Mouse (Mus musculus) midbrain, embryonic 16.5 days (tissue): ENCODE measurements around the gene Otx1. TPM values are rescaled to one million over a fixed set of nuclear protein-coding genes. Genes with fewer than 3 reads are reported as not detected.

ENCODE experiments used
- ATAC-seq: fragments of 200-750 bp; cut with Nextera tagmentation; 2 replicates; pipeline ENCODE4 v1.8.0; 2017; ENCODE audit warnings: moderate TSS enrichment
- H3K27ac ChIP-seq: fragments of 300-500 bp; sonication (generic); 2 replicates; pipeline ENCODE4 v1.5.1; 2014; ENCODE audit warnings: mild to moderate bottlenecking, low read length, mixed read lengths
- H3K27me3 ChIP-seq: fragments of 300-500 bp; sonication (generic); 2 replicates; pipeline ENCODE4 v1.6.1; 2014; ENCODE audit warnings: low read depth, low read length, mixed read lengths; ENCODE audit not compliant: control insufficient read depth, insufficient read depth
- H3K36me3 ChIP-seq: fragments of 300-500 bp; sonication (generic); 2 replicates; pipeline ENCODE4 v1.6.1; 2014; ENCODE audit warnings: mild to moderate bottlenecking, low read length, moderate library complexity, mixed read lengths; ENCODE audit not compliant: control insufficient read depth, insufficient read depth
- H3K4me1 ChIP-seq: fragments of 300-500 bp; sonication (generic); 2 replicates; pipeline ENCODE4 v1.6.1; 2014; ENCODE audit warnings: mild to moderate bottlenecking, low read length, mixed read lengths; ENCODE audit not compliant: control insufficient read depth, insufficient read depth
- H3K4me2 ChIP-seq: fragments of 300-500 bp; sonication (generic); 2 replicates; pipeline ENCODE4 v1.6.1; 2014; ENCODE audit warnings: mild to moderate bottlenecking, low read length, mixed read lengths
- H3K4me3 ChIP-seq: fragments of 300-500 bp; sonication (generic); 2 replicates; pipeline ENCODE4 v1.5.1; 2014; ENCODE audit warnings: low read depth, mild to moderate bottlenecking, low read length, moderate library complexity, mixed read lengths
- H3K9ac ChIP-seq: fragments of 300-500 bp; sonication (generic); 2 replicates; pipeline ENCODE4 v1.6.1; 2014; ENCODE audit warnings: low read depth, low read length, mixed read lengths
- H3K9me3 ChIP-seq: fragments of 300-500 bp; sonication (generic); replicated peaks from 2 replicates; pipeline ENCODE4 v1.6.1; 2014; ENCODE audit warnings: mild to moderate bottlenecking, low read length, mixed read lengths; ENCODE audit not compliant: control insufficient read depth, poor library complexity, severe bottlenecking
- WGBS: fragments of 180-500 bp; shearing (Covaris S2); extraction: QIAGEN DNeasy Blood & Tissue Kit; methylation state at CpG from one replicate; pipeline ENCODE4 v1.1.7; 2014; 5-methylcytosine and 5-hydroxymethylcytosine counted together
- polyA plus RNA-seq: library from polyadenylated mRNA; unstranded; fragments of >200 nt; fragmentation: Nextera tagmentation; extraction: Ambion mirVana; gene quantifications from 2 replicates; pipeline ENCODE4 v1.2.1, GENCODE M21; 2015

Gene Otx1
- polyA plus RNA-seq, 1 experiment from 2014 or later, result 9.8 TPM

DNA sequence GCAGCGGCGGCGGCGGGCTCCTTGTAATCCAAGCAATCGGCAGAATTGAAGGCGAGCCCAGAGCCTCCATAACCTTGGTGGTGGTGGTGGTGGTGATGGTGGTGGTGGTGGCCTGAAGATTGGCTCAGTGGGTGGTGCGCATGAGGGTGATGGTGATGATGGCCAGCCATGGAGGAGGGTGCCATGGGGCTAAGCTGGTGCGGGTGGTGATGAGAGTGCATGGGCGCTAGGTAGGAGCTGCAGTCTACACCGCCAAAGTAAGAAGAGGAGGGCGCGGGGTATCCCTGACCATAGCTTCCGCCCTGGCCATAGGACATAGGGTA is 6.4 kb downstream of the Otx1 start:
- Histone ChIP-seq H3K9ac (peak overlapping the region; percentile 59), H3K4me3 (peak overlapping the region; percentile 38), H3K27me3 (peaks cover 21% of the 10 kb centered on the region), H3K36me3 (no peaks in the 10 kb centered on the region), H3K4me1 (peaks cover 13% of the 10 kb centered on the region), H3K9me3 (no peaks in the 10 kb centered on the region), H3K4me2 (peak overlapping the region; percentile 63), H3K27ac (peak overlapping the region; percentile 53)
- WGBS, result 15% methylated on average over 13 of the region's 13 CpGs
- peak; percentile 17; the same call in 1 of the 2 replicates for ATAC-seq

DNA sequence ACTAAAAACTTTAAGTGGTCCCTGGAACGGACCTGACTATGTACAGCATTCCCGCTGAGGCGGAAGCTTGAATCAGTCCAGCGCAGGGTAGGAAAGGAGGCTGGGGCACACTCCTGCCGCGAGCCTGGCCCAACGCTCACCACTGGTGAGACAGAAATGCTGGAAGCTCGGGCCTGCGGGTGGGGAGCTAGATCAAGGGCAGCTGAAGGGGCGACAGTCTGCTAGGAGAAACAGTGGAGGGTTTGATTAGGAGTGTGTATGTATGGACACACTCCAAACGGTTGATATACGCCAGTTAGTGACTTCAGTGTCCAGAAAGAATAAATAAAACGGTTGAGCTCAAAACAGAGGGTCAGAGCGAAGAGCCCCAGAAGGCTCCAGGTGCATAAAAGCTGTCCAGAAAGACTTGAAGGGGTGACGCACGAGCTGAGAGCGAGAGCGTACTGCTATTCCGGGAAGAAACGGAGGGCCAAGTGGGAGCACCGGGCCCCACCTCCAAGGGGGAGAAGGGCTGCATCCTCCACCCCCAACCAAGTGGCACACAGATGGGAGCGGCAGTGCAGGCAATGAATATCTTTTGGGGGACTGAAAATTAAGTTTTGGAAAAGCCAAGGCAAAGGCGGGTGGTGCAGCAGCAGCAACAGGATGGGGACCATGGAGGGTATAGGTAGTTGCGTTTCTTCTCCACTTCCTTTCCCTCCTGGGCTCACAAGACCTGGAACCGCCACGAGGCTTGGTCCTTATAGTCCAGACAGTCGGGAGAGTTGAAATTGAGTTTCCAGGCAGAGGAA is 7.0 kb downstream of the Otx1 start:
- Histone ChIP-seq H3K4me3 (peak overlapping the region; percentile 38), H3K9ac (peak overlapping the region; percentile 59), H3K36me3 (no peaks in the 10 kb centered on the region), H3K27ac (peak overlapping the region; percentile 5; the same call in 1 of the 2 replicates), H3K27me3 (peaks cover 21% of the 10 kb centered on the region), H3K9me3 (no peaks in the 10 kb centered on the region), H3K4me1 (peaks cover 13% of the 10 kb centered on the region), H3K4me2 (peak overlapping the region; percentile 63)
- WGBS, result 14% methylated on average over 27 of the region's 27 CpGs
- no peak for ATAC-seq

DNA sequence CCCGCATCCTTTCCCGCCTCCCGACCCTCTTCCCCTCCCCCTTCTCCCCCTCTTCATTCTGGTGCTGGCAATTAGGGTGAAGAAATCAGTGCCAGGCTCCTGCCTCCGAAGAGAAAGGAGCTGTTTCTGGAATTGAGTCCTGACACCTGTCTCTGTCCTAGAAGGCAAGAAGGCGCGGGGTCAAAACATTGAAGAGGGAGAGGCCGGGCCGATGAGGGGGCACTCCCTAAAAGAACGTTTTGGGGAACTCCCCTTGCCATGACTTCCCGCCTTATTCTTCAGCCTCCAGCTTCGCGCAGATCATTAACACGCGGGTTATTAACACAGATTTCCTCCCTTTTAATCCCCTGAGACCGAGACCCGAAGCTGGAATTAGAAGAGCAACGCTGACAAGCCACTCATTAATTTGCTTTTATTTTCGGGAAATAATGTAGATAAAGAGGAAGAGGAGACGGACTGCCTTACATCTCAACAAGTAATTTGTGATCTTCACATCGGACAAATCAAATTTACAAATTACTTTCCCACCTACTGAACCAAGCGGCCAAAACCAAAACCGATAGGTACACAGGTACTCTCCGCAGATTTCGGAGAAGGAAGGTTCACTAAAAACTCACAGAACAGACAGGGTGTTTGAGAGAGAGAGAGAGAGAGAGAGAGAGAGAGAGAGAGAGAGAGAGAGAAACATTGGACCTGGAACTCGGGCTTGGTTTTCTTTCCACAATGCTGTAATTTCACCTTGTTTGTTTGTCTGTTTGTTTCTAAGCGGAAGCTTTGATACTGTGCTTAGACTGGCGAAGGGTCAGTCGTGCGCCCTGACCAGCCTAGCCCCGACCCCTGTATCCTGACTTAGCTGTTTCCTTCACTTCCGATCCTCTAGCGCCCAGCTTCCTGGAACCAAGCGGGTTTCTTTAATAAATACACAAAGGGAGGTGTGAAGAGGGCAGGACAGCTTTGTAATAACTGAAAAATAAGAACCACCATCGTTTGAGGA is 8.0 kb downstream of the Otx1 start:
- peaks cover 23% of the 10 kb centered on the region for H3K27me3 ChIP-seq
- H3K4me1 ChIP-seq, result peaks cover 13% of the 10 kb centered on the region
- no peak for ATAC-seq
- WGBS, result 9% methylated on average over 34 of the region's 34 CpGs
- peak overlapping the region; percentile 72; the same call in 1 of the 2 replicates for H3K27ac ChIP-seq
- H3K4me2 ChIP-seq, result peak overlapping the region; percentile 42
- 0 out of 2 replicates have a peak overlapping the region, but pooled peaks have one; percentile 50 for H3K9ac ChIP-seq
- H3K4me3 ChIP-seq, result peak overlapping the region; percentile 3; the same call in 1 of the 2 replicates
- H3K36me3 ChIP-seq, result no peaks in the 10 kb centered on the region
- no peaks in the 10 kb centered on the region for H3K9me3 ChIP-seq

DNA sequence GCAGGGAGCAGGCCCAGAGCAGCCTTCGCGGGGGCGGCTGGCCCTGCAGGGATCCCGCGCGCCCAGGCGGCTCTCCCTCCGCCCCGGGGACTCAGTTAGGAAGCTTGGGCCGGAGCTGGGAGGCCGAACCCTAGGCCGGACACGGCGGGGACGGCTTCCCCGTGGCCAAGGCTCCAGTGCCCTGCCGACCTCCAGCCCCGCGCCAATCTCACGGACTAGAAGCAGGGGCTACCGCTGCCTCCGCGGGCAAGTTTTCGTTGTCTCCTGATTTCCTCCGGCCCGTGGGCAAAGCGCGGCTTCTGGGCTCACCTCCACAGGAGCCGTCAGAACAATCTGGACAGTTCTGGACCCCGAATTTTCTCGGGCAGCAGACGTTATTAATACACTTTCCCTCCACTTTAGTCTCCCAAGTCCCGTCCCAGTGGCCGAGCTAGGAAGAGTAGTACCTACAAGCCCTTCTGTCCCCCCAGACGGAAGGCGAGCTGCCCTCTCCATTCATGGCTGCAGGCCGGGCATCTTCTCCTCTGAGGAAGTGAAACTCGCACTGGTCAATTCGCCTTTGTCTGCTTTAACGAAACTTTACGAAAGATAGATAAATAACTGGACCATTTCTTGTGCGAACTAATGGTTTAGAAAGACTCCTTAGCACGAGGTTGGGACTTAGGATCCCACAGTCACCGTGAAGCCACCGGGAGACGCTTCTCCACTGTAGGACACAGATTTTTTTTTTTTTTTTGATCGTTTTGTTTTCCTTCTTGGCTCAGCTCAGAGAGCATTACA is 8.9 kb downstream of the Otx1 start:
- Histone ChIP-seq H3K27me3 (peaks cover 17% of the 10 kb centered on the region), H3K4me2 (peak overlapping the region; percentile 42), H3K9ac (peak overlapping the region; percentile 50), H3K4me3 (peak overlapping the region; percentile 18), H3K36me3 (no peaks in the 10 kb centered on the region), H3K27ac (peak overlapping the region; percentile 72), H3K4me1 (peaks cover 13% of the 10 kb centered on the region), H3K9me3 (no peaks in the 10 kb centered on the region)
- 5% methylated on average over 47 of the region's 47 CpGs for whole genome bisulfite sequencing
- ATAC-seq, result 0 out of 2 replicates have a peak, but pooled peaks have one; percentile 1

DNA sequence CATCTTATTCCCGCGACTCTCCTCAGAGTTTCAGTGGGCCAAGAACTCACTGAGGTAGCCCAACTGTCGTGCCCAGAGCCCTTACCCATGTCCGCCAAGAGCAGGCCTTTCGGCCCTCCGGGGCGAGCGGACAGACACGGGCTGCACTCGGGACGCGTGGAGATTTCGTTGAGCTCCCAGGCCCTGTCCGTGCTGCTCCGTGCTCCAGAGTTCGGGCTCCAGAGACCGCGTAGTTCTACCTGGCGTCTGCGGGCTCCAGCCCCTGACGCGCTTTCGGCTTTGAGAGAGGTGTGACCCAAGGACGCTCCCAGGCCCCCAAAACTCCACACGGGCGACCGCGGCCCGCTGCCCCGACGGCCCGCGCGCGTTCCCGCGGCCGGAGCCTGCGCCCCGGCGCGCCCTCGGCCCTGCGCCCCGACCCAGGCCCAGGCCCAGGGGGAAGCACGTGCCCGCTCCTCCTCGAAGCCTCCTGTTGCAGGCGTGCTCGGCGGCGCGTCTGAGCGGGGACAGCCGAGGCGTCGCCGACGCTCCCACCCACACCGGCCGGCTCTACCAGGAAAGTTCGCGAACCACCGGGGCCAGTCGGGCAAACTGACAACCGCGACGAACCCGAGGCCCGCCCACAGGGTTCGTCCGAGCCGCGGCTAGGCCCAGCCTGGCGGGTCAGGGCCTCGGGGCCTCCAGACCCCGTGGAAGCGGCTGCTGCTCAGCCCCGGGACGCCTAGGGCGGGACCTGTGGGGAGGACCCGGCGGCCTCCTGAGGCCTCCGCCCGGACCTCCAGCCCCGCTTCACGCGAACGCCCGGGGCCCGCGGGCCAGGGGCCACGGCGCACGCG is 9.7 kb downstream of the Otx1 start:
- Histone ChIP-seq H3K9me3 (no peaks in the 10 kb centered on the region), H3K4me1 (peaks cover 13% of the 10 kb centered on the region), H3K27ac (peak overlapping the region; percentile 72), H3K4me3 (peak overlapping the region; percentile 18), H3K27me3 (peaks cover 14% of the 10 kb centered on the region), H3K9ac (peak overlapping the region; percentile 50), H3K4me2 (peak overlapping the region; percentile 42), H3K36me3 (no peaks in the 10 kb centered on the region)
- 0 out of 2 replicates have a peak, but pooled peaks have one; percentile 23 for ATAC-seq
- 4% methylated on average over 96 of the region's 96 CpGs for WGBS

DNA sequence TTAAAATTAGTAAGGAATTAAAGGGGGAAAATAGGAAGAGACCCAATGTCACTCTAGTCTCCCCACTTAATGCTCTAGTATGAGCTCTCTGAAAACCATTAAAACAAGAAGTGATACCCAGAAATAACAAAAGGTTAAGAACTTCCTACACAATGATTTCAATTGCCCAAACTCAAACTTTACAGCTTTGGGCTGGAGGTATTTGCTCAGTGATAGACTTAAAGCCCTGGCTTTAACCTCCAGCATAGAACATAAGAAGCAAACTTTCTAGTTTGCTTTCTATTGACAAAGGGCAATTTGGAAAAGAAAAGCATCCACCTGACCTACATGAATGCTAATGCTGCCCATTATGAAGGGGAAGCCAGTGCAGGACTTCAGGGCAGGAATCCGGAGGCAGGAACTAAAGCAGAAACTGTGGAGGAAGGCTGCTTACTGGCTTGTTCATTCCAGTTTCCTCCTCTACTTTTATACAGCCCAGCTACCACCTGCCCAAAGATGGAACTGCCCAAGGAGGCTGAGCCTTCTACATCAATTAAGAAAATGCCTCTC is 14.2 kb downstream of the Otx1 start:
- H3K4me3 ChIP-seq, result no peak overlapping the region
- H3K27me3 ChIP-seq, result peaks cover 14% of the 10 kb centered on the region
- no peaks in the 10 kb centered on the region for H3K36me3 ChIP-seq
- H3K4me1 ChIP-seq, result peaks cover 4% of the 10 kb centered on the region; the same call in 1 of the 2 replicates
- ATAC-seq, result no peak
- no peak overlapping the region for H3K9ac ChIP-seq
- no peaks in the 10 kb centered on the region for H3K9me3 ChIP-seq
- 73% methylated on average over 1 of the region's 1 CpGs for WGBS
- no peak overlapping the region for H3K27ac ChIP-seq
- no peak overlapping the region for H3K4me2 ChIP-seq

DNA sequence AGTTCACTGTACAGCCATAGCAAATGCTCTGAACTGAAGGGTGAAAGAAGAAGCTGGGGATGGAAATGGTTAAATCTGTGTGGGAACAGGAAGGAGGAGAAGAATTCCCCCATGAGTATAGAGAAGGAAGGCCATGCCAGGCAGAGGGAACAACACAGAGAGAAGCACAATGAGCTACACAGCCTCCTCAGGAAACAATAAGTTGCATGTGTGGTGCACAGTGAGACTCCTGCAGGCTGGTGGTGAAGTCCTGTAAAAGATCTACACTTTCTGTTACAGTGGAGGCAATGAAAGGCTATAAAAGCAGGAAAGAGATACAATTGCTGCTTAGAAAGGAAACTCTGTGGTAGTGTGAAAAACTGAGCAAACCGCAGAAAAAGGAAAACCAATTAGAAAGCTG is 17.6 kb downstream of the Otx1 start:
- peaks cover 9% of the 10 kb centered on the region for H3K27me3 ChIP-seq
- no peak overlapping the region for H3K27ac ChIP-seq
- H3K36me3 ChIP-seq, result no peaks in the 10 kb centered on the region
- H3K4me1 ChIP-seq, result no peaks in the 10 kb centered on the region
- ATAC-seq, result no peak
- H3K4me3 ChIP-seq, result no peak overlapping the region
- WGBS, result 58% methylated on average over 1 of the region's 1 CpGs
- H3K9me3 ChIP-seq, result no peaks in the 10 kb centered on the region
- no peak overlapping the region for H3K4me2 ChIP-seq
- H3K9ac ChIP-seq, result no peak overlapping the region
